Mouse (Mus musculus): ENCODE measurements around the gene Pp2d1.

DNA sequence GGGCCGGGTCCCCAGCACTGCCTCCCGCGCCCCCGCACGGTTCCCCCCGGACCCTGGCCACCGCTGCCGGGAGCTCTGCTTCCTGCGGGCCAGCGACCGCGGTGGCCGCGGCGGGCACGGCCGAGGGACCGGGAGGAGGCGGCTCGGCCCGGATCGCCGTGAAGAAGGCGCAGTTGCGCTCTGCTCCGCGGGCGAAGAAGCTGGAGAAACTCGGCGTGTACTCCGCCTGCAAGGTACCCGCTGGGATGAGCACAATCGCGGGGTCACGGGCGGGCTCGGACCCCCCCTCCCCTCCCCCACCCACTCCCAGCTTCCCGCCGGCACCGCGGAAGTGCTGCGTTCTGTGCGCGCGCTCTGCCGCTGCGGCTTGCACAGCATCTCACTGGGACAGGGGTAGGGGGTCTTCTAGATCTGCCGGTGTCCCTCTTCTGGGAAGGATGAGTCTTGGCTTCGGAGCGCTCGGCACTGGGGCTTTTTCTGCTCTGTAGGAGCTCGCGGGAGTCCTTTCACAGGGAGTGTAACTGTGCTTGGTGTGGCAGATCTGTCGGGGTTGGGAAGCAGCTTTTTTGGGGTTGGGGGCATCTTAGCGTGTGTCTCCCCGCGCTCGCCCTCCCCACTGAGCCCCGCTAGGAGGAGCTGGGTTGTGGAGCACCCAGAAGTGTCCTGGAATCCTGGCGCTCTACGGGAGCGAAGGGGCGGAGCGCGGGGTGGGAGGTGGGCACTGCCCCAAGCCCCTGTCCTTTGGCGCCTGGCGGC is 28.3 kb upstream of the Pp2d1 start:
- TF ChIP-seq CTCF (IDR thresholded peaks at IDR 0.05; ENCODE audit: low read depth, low read length) = no peak
- TF ChIP-seq POLR2A (IDR thresholded peaks at IDR 0.05; ENCODE audit: borderline replicate concordance, low read depth, low read length) = no peak
